Mouse (Mus musculus) hindbrain, embryonic 16.5 days (tissue): ENCODE results near the gene Alyref. TPM values are rescaled to one million over a fixed set of nuclear protein-coding genes. Genes with fewer than 3 reads are reported as not detected.

ENCODE experiments used
- ATAC-seq: fragments of 200-750 bp; cut with Nextera tagmentation; 2 replicates; pipeline ENCODE4 v1.8.0; 2017; ENCODE audit warnings: moderate TSS enrichment, moderate library complexity
- H3K27ac ChIP-seq: fragments of 300-500 bp; sonication (generic); 2 replicates; pipeline ENCODE4 v1.5.1; 2014; ENCODE audit warnings: low read depth, mild to moderate bottlenecking, control low read depth, low read length, moderate library complexity
- H3K27me3 ChIP-seq: fragments of 300-500 bp; sonication (generic); replicated peaks from 2 replicates; pipeline ENCODE4 v1.6.1; 2014; ENCODE audit warnings: low read length; ENCODE audit not compliant: control insufficient read depth, insufficient read depth
- H3K36me3 ChIP-seq: fragments of 300-500 bp; sonication (generic); 2 replicates; pipeline ENCODE4 v1.6.1; 2014; ENCODE audit warnings: mild to moderate bottlenecking, low read length, moderate library complexity, mixed read lengths; ENCODE audit not compliant: control insufficient read depth, insufficient read depth
- H3K4me1 ChIP-seq: fragments of 300-500 bp; sonication (generic); 2 replicates; pipeline ENCODE4 v1.6.1; 2014; ENCODE audit warnings: low read depth, low read length; ENCODE audit not compliant: control insufficient read depth, insufficient read depth
- H3K4me2 ChIP-seq: fragments of 300-500 bp; sonication (generic); 2 replicates; pipeline ENCODE4 v1.6.1; 2014; ENCODE audit warnings: mild to moderate bottlenecking, low read length, control low read depth, moderate library complexity
- H3K4me3 ChIP-seq: fragments of 300-500 bp; sonication (generic); 2 replicates; pipeline ENCODE4 v1.5.1; 2014; ENCODE audit warnings: mild to moderate bottlenecking, low read length, control low read depth, moderate library complexity
- H3K9ac ChIP-seq: fragments of 300-500 bp; sonication (generic); 2 replicates; pipeline ENCODE4 v1.6.1; 2014; ENCODE audit warnings: low read depth, mild to moderate bottlenecking, control low read depth, low read length, moderate library complexity
- H3K9me3 ChIP-seq: fragments of 300-500 bp; sonication (generic); 2 replicates; pipeline ENCODE4 v1.6.1; 2014; ENCODE audit warnings: mild to moderate bottlenecking, low read length, moderate library complexity; ENCODE audit not compliant: control insufficient read depth
- WGBS: fragments of 180-500 bp; shearing (Covaris S2); extraction: QIAGEN DNeasy Blood & Tissue Kit; methylation state at CpG from one replicate; pipeline ENCODE4 v1.1.7; 2014; 5-methylcytosine and 5-hydroxymethylcytosine counted together
- polyA plus RNA-seq: library from polyadenylated mRNA; unstranded; fragments of >200 nt; fragmentation: Nextera tagmentation; extraction: Ambion mirVana; gene quantifications from 2 replicates; pipeline ENCODE4 v1.2.1, GENCODE M21; 2015

The Alyref gene
- polyA plus RNA-seq, 1 experiment from 2014 or later: 55.8 TPM

DNA sequence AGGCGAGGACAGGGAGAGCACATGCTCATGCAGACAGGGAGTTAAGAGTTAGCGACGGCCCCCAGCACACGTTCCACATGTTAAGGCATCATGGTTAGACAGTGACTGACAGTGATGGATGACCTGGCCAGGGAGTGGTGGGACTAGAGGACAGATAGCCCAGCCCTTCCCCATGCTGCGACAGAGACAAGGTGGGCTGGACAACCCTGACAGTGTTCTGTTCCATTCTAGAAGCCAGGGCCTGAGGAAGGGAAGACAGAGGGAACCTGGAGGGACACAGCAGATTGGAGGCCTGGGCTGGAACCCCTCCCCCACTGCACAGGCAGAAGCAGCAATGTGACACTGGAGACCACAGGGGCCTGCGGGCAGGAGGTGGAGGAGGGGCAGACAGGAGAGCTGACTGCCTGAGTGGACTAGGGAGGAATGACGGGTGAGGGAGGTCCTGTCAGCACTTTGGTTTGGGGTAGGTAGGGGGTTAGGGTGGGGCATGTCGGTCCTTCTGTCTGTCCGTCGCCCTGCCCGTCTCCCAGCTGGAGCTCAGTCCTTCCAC is 19.4 kb downstream of the Alyref start:
- Histone ChIP-seq H3K9me3 (0 out of 2 replicates have a peak, but pooled peaks cover under 1% of the 10 kb centered on the region), H3K27ac (no peak overlapping the region), H3K9ac (no peak overlapping the region), H3K4me2 (no peak overlapping the region), H3K27me3 (no peaks in the 10 kb centered on the region), H3K4me3 (no peak overlapping the region), H3K4me1 (peaks cover 29% of the 10 kb centered on the region), H3K36me3 (peaks cover 27% of the 10 kb centered on the region)
- no peak for ATAC-seq
- 82% methylated on average over 11 of the region's 11 CpGs for WGBS

DNA sequence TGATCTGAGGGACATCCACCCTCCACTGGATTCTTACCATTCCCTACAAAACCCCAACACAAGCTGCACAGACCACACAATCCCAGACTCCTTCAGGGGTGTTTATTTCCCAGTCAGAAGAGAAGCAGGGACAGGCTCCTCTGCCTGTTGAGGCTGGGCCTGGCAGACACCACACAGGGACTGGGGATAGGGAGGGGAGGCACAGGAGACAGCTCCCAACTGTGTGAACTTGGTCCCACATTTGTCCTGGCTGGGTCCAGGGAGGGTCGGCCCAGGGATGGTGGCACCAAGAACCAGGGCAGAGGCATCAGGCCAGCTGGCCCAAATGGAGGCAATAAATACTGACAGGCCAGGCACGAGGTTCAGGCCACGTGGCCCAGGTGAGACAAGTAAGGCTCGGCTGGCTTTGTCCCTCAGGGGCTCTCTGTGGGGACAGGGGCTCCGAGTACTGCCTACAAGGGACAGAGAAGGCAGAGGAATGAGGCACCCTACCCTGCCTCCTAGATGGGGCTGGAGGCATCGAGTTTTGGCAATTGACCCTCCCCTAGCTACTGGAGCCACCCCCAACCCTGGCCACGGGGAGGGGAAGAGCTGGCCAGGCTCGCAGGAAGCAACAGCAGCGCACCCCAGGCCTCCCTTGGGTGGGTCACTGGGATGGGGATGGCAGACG is 20.0 kb downstream of the Alyref start:
- no peak overlapping the region for H3K27ac ChIP-seq
- no peak overlapping the region for H3K4me2 ChIP-seq
- no peaks in the 10 kb centered on the region for H3K27me3 ChIP-seq
- no peak for ATAC-seq
- H3K4me3 ChIP-seq: no peak overlapping the region
- peaks cover 26% of the 10 kb centered on the region for H3K36me3 ChIP-seq
- no peaks in the 10 kb centered on the region for H3K9me3 ChIP-seq
- H3K4me1 ChIP-seq: peaks cover 29% of the 10 kb centered on the region
- no peak overlapping the region; the same call in 1 of the 2 replicates for H3K9ac ChIP-seq
- WGBS: 86% methylated on average over 10 of the region's 10 CpGs

DNA sequence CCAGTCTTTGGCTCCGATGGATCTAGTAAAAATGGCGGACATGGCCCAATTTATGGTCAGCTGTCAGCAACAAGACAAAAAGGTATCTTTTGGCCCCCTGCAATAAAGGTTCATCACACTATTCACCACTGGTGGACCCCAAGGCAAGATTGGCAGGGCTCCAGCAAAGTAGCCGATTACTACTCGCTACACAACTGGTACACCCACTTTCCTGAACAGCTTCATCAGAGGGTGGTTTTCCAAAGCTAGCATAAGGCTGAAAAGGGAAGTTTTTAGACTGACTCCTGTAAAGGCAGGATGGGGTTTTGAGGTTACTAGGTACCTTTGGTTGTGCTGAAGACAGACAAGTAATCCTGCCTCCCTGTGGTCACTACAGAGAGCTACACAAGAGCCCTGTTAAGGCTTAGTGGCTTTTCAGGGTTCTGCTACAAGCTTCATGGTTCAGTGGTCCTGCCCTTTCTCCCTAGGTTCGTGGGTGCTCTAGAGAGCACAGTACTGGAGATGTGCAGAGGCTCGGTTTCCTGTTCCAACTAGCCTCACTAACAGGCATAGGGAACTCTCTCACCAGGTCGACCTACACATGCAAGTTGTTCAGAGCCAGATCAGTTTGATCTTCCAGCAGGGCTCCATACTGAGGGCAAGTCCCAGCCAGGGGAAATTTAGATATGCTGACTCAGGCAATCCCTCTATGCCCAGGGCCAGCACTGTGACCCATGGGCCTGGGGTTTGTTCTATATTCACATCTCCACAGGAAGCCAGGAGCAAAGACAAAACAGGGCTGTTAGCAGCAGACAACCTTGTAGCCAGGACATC is 20.7 kb downstream of the Alyref start:
- WGBS: 81% methylated on average over 7 of the region's 7 CpGs
- Histone ChIP-seq H3K27ac (no peak overlapping the region), H3K36me3 (peaks cover 26% of the 10 kb centered on the region), H3K4me3 (no peak overlapping the region), H3K27me3 (no peaks in the 10 kb centered on the region), H3K4me1 (peaks cover 29% of the 10 kb centered on the region), H3K9ac (no peak overlapping the region), H3K4me2 (no peak overlapping the region), H3K9me3 (no peaks in the 10 kb centered on the region)
- ATAC-seq: no peak

DNA sequence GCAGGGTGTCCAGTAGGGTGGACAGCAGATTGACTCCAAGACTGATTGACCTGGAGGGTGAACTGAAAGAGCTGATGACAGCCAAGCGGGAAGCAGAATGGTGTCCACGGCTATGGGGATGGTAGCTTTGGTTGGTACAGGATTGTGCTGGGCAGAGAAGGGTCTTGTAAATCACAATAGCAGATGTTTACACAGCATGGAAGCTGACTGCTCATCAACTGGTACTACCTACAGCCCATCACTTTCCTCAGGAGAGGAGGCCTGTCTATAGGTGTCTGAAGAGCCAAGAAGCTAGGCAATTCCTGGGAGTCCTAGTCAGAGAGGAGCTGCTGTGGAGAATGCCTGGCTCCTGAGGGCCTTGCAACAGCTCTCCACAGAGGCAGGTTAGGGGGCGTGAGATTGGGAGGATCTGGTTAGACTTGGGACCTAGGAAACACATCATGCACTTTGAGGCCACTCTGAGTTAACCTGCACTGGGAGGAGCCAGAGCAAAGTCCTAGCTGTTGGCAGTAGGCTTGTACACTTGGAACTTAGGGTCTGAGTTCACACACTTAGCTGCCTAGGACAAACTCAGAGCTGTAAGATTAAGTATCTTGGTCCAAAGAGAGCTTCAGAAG is 21.7 kb downstream of the Alyref start:
- Histone ChIP-seq H3K9me3 (no peaks in the 10 kb centered on the region), H3K27ac (no peak overlapping the region), H3K4me1 (peaks cover 33% of the 10 kb centered on the region), H3K27me3 (no peaks in the 10 kb centered on the region), H3K4me3 (no peak overlapping the region), H3K36me3 (peaks cover 26% of the 10 kb centered on the region), H3K9ac (no peak overlapping the region), H3K4me2 (no peak overlapping the region)
- 80% methylated on average over 3 of the region's 3 CpGs for WGBS
- ATAC-seq: no peak

DNA sequence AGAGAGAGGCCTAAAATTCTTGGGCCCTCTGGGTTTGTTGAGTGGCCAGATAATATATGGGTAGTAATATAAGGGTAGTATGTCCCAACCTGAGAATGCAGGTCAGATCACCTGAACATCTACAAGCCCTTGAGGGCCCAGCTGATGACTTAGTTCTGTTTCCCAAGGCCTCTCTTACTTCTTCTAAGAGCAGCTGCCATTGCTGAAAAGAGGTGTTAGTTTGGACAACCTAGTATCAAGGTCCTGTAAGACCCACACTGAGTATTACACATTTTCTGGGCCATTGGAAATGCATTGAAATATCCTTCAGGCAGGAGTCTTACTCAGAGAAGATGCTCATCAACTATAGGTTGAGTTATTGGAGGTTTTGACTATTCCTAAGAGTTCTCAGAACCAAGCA is 22.2 kb downstream of the Alyref start:
- Histone ChIP-seq H3K4me1 (peaks cover 38% of the 10 kb centered on the region), H3K4me3 (no peak overlapping the region), H3K27me3 (no peaks in the 10 kb centered on the region), H3K36me3 (peaks cover 27% of the 10 kb centered on the region), H3K9me3 (no peaks in the 10 kb centered on the region), H3K4me2 (no peak overlapping the region), H3K27ac (no peak overlapping the region), H3K9ac (no peak overlapping the region)
- ATAC-seq: no peak

DNA sequence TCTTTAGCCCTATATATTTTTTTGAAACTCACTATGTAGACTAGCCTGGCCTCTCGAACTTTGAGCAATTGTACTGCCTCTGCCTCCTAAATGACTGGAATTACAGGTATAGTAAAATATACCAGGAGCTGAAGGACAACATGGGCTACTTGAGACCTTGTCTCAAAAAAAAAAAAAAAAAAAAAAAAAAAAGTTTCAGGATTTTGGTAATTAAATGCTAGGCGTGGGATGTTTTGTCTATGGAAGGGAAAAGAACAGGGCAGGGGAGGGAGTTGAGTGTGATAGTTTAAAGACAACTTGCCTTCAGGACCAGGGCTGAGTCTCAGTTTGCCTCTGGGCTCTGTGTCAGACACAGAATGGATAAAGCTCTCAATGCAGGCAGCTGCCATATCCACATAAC is 23.1 kb downstream of the Alyref start:
- Histone ChIP-seq H3K4me3 (no peak overlapping the region), H3K9ac (no peak overlapping the region), H3K4me2 (no peak overlapping the region)

DNA sequence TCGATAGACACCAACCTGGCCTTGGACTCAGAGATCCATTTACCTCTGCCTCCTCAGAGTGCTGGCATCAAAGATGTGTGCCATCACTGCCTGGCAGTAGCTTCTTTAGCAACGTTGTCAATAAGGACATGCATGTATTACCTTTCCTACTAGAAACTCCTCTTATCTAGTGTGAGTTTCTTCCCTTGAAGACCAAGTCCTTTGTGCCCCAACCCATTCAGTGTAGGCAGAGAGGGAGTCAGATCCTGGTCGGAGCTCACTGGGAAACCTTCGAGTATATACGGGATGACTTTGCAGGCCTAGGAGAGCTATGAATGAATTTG is 23.9 kb downstream of the Alyref start:
- Histone ChIP-seq H3K4me3 (peak overlapping the region; percentile 69), H3K9ac (peak overlapping the region; percentile 37), H3K9me3 (no peaks in the 10 kb centered on the region), H3K4me2 (peak overlapping the region; percentile 69), H3K27ac (no peak overlapping the region), H3K4me1 (peaks cover 24% of the 10 kb centered on the region), H3K27me3 (no peaks in the 10 kb centered on the region), H3K36me3 (peaks cover 29% of the 10 kb centered on the region)
- no peak for ATAC-seq
- 50% methylated on average over 5 of the region's 5 CpGs for WGBS

More for the DNA sequence above, 23.1 kb downstream of the Alyref start:
- Histone ChIP-seq H3K27me3 (no peaks in the 10 kb centered on the region), H3K9me3 (no peaks in the 10 kb centered on the region), H3K36me3 (peaks cover 34% of the 10 kb centered on the region), H3K4me1 (peaks cover 32% of the 10 kb centered on the region), H3K27ac (no peak overlapping the region)
- no peak for ATAC-seq
- WGBS: 88% methylated on average over 2 of the region's 2 CpGs

DNA sequence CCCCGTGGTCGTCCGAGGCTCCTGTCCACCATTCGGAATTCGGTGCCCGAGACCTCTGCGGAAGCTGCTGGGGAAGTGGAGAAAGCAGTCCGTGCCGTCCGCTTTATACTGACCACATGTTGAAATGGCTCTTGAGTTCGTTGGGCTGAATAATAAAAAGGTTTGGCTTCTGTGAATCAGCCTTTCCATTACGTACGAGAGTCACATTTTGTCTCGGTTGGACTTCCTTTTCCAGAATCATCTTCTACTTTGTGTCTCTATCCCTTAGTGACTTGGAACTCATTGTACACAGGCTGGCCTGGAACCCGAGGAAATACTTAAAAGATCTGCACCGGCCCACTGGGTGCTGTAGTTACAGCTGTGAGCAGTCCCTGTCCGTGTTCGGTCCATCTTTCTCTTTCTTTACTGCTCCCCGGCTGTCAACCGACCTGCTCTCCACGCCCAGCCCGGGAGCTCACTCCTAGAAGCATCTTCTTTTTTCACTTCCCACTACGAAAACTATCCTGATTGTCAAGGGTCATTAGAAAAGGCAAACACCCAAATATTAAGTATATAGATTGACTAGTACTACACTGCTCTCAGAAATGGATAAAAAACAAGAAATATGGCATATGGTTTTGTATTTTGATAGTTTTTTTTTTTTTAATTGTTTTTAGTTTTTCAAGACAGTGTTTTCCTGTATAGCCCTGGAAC is 24.4 kb downstream of the Alyref start:
- ATAC-seq: no peak; the same call in 1 of the 2 replicates
- WGBS: under 1% methylated on average over 23 of the region's 23 CpGs

More for the DNA sequence above, 24.4 kb downstream of the Alyref start:
- H3K36me3 ChIP-seq: peaks cover 25% of the 10 kb centered on the region
- H3K4me2 ChIP-seq: peak overlapping the region; percentile 69
- no peaks in the 10 kb centered on the region for H3K27me3 ChIP-seq
- H3K9ac ChIP-seq: peak overlapping the region; percentile 80
- peak overlapping the region; percentile 69 for H3K4me3 ChIP-seq
- H3K4me1 ChIP-seq: peaks cover 21% of the 10 kb centered on the region
- no peaks in the 10 kb centered on the region for H3K9me3 ChIP-seq
- peak overlapping the region; percentile 85 for H3K27ac ChIP-seq
